Mouse (Mus musculus) CH12.LX (cell line): ENCODE measurements at regions not wholly inside any gene's neighbourhood (a gene's known extent, or its start where the extent isn't known, plus 50 kb on each side); places are given as distances from the start of the nearest gene placed in this dataset.
"Not testable (repeated sequence)": the region's sequence is repeated elsewhere in the genome, so short reads cannot be mapped to it uniquely, and the experiment has no call there.

Experiments
- GABPA ChIP-seq: IDR thresholded peaks from 2 replicates; pipeline ENCODE4 v1.6.1; 2012; ENCODE audit warnings: low read depth, low read length, improper control_type of control experiment, inconsistent platforms; ENCODE audit not compliant: insufficient replicate concordance
- POLR2A ChIP-seq: IDR thresholded peaks from 2 replicates; pipeline ENCODE4 v1.6.1; 2011; ENCODE audit warnings: low read depth, mild to moderate bottlenecking, improper control_type of control experiment, low read length

- TF ChIP-seq POLR2A, GABPA: not testable (repeated sequence)
Observed at GRCm38 (mm10) chr13:82628727-82629126, 845.9 kb downstream of the Cetn3 start.
